Mouse (Mus musculus) midbrain, embryonic 12.5 days (tissue): ENCODE results near the gene Gdf7. TPM values are rescaled to one million over a fixed set of nuclear protein-coding genes. Genes with fewer than 3 reads are reported as not detected.

Source experiments
- ATAC-seq: fragments of 200-750 bp; cut with Nextera tagmentation; 2 replicates; pipeline ENCODE4 v1.8.0; 2017; ENCODE audit warnings: low read depth, moderate TSS enrichment, moderate library complexity; ENCODE audit not compliant: low FRiP score
- H3K27ac ChIP-seq: fragments of 300-500 bp; sonication (generic); replicated peaks from 2 replicates; pipeline ENCODE4 v1.5.1; 2016; ENCODE audit warnings: mild to moderate bottlenecking
- H3K27me3 ChIP-seq: fragments of 300-500 bp; sonication (generic); 2 replicates; pipeline ENCODE4 v1.6.1; 2016; ENCODE audit warnings: mild to moderate bottlenecking
- H3K36me3 ChIP-seq: fragments of 300-500 bp; sonication (generic); 2 replicates; pipeline ENCODE4 v1.6.1; 2016
- H3K4me1 ChIP-seq: fragments of 300-500 bp; sonication (generic); 2 replicates; pipeline ENCODE4 v1.6.1; 2016
- H3K4me2 ChIP-seq: fragments of 300-500 bp; sonication (generic); replicated peaks from 2 replicates; pipeline ENCODE4 v1.6.1; 2016; ENCODE audit warnings: mild to moderate bottlenecking, moderate library complexity
- H3K4me3 ChIP-seq: fragments of 300-500 bp; sonication (generic); 2 replicates; pipeline ENCODE4 v1.5.1; 2016; ENCODE audit warnings: mild to moderate bottlenecking
- H3K9ac ChIP-seq: fragments of 300-500 bp; sonication (generic); replicated peaks from 2 replicates; pipeline ENCODE4 v1.6.1; 2016; ENCODE audit warnings: mild to moderate bottlenecking, moderate library complexity
- H3K9me3 ChIP-seq: fragments of 300-500 bp; sonication (generic); 2 replicates; pipeline ENCODE4 v1.6.1; 2016; ENCODE audit warnings: mild to moderate bottlenecking
- WGBS: fragments of 180-500 bp; shearing (Covaris S2); methylation state at CpG from one replicate; pipeline ENCODE4 v1.1.7; 2016; 5-methylcytosine and 5-hydroxymethylcytosine counted together
- polyA plus RNA-seq: library from polyadenylated mRNA; unstranded; fragments of >200 nt; fragmentation: Nextera tagmentation; extraction: Ambion mirVana; gene quantifications from 2 replicates; pipeline ENCODE4 v1.2.1, GENCODE M21; 2016

Gdf7 gene
- polyA plus RNA-seq, 1 experiment from 2014 or later: 0.74 TPM

DNA sequence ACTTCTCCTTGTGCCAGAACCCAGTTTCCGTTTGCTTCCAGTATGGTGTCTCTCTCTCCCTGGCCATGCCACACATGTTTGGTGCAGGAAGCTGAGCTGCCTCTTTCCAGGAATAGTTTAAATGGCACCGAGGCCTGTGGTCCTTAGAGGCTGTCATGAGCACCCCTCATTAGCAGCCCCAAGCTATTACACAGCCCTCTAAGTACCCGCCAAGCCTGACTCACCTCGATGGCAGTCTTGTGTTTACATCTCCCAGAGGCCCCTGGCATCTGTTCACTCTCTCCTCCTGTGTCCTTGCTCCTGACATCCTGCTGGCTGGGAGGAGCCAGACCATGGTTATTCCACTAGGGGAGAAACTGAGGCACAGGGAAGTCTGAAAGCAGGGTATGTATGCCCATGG is 36.7 kb upstream of the Gdf7 start:
- Histone ChIP-seq H3K4me1 (peaks cover 27% of the 10 kb centered on the region), H3K27ac (0 out of 2 replicates have a peak overlapping the region, but pooled peaks have one; percentile 22), H3K36me3 (peaks cover 12% of the 10 kb centered on the region), H3K9me3 (no peaks in the 10 kb centered on the region), H3K9ac (no peak overlapping the region), H3K27me3 (no peaks in the 10 kb centered on the region), H3K4me2 (no peak overlapping the region), H3K4me3 (no peak overlapping the region)
- ATAC-seq: no peak
- WGBS: 68% methylated on average over 4 of the region's 4 CpGs

DNA sequence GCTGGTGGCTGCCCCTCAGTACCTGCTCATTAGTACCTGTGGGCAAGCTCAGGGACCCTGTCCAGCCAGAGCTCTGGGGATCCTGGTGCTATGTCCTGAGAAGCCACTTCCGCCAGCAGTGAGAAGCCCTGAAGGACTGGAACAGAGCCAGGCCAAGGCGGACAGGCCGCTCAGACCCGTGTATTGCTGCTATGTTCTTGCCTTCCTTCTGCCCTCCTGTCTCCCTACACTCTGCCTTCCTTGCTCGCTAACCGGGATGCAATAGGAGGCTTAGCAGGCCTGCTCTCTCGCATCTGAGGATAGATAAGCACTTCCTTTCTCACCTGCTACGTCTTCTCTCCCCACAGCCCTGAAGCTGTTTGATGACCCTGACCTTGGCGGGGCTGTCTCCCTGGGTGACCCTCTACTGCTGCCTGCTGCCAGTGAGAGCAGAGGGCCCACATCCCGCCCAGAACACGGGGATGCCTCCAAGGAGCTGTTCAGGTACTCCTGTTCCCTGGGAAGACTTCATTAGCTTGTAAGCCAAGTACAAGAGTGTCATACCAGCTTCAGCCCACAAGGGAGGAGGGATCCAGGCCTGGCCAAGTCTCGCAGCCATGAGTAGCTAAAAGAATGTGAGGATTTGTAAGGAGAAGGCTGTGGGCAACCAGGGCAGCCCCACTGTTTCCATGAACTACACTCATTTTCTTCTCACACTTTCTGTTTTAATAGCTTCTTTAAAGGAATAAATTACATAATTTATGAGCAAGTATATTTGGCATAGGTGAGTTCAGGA is 35.7 kb upstream of the Gdf7 start:
- H3K9ac ChIP-seq: no peak overlapping the region
- H3K27me3 ChIP-seq: no peaks in the 10 kb centered on the region
- no peaks in the 10 kb centered on the region for H3K9me3 ChIP-seq
- peaks cover 28% of the 10 kb centered on the region for H3K4me1 ChIP-seq
- H3K4me3 ChIP-seq: no peak overlapping the region
- no peak overlapping the region for H3K4me2 ChIP-seq
- H3K36me3 ChIP-seq: peaks cover 9% of the 10 kb centered on the region
- 84% methylated on average over 12 of the region's 12 CpGs for WGBS
- no peak for ATAC-seq
- no peak overlapping the region for H3K27ac ChIP-seq

DNA sequence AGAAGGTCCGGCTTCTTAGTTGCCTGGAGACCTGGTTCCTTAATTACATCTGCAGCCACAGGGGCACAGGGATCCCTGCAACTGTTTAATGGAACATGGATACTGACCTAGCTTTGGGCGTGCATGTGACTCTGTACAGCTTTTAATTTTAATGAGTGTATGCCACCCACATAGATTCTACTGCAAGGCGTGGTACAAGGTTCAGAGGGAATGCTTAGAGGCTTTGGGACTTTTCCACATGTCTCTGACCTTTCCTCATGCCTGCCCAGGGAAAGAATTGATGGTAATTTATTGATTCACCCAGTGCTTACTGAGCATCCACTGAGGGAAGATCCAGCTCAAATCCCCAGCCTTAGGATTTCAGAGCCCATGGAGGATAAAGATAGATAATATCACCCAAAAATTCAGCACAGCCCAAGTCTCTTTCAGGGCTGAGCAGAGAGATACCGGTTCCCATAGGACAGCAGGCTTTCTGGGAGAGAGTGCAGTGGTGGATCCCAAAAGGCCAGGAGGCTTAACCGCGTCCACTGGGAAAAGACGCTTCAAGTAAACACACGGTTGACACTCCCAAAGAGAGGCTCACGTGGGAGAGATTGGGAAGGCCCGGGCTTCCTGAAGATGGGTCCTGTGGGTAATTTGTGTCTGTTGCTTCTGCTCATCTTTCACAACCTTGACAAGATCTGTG is 35.0 kb upstream of the Gdf7 start:
- WGBS: 83% methylated on average over 10 of the region's 10 CpGs
- Histone ChIP-seq H3K27me3 (no peaks in the 10 kb centered on the region), H3K9ac (no peak overlapping the region), H3K4me2 (no peak overlapping the region), H3K36me3 (peaks cover 1% of the 10 kb centered on the region; the same call in 1 of the 2 replicates), H3K4me3 (no peak overlapping the region), H3K4me1 (peaks cover 35% of the 10 kb centered on the region), H3K9me3 (no peaks in the 10 kb centered on the region), H3K27ac (no peak overlapping the region)
- no peak for ATAC-seq

DNA sequence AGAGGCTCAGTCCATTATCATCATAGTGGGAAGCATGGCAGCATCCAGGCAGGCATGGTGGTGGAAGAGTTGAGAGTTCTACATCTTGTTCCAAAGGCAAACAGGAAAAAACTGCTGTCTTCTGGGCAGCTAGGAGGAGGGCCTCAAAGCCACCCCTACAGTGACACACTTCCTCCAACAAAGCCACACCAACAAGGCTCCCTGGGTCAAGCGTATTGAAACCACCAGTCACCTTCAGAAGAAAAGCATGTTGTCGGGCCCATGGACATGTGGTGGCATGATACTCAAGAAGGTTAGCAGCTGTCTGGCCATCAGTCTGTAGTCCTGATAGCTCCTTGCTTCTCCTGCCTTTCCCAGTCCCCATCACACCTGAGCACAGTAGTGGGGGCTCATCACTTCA is 33.7 kb upstream of the Gdf7 start:
- H3K9me3 ChIP-seq: no peaks in the 10 kb centered on the region
- H3K9ac ChIP-seq: no peak overlapping the region
- H3K4me3 ChIP-seq: no peak overlapping the region
- H3K27me3 ChIP-seq: no peaks in the 10 kb centered on the region
- peaks cover 39% of the 10 kb centered on the region for H3K4me1 ChIP-seq
- 97% methylated on average over 2 of the region's 2 CpGs for WGBS
- no peaks in the 10 kb centered on the region for H3K36me3 ChIP-seq
- no peak overlapping the region for H3K27ac ChIP-seq
- ATAC-seq: no peak
- no peak overlapping the region for H3K4me2 ChIP-seq

DNA sequence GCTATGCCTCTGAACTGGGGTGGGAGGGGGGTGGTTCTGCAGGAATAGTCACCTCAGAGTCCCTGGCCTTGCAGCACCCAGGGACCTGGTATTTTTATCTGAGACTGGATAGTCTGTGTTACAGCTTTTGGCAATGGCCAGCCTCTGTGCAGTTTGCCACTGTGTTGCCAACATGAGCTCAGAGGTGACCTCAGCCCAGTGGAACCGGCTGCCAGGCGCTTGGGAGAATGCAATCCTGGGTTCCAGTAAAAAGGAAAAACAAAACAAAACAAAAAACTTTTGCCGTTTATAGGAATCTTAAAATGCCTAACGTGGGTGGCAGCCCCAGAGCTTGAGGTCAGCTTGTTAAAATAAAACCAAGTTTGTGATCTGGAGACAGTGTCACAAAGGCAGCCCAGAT is 32.5 kb upstream of the Gdf7 start:
- peaks cover 27% of the 10 kb centered on the region for H3K4me1 ChIP-seq
- 85% methylated on average over 4 of the region's 4 CpGs for WGBS
- no peak for ATAC-seq
- 0 out of 2 replicates have a peak, but pooled peaks cover 3% of the 10 kb centered on the region for H3K36me3 ChIP-seq
- no peak overlapping the region for H3K4me3 ChIP-seq
- H3K27ac ChIP-seq: no peak overlapping the region
- H3K9ac ChIP-seq: no peak overlapping the region
- no peak overlapping the region for H3K4me2 ChIP-seq
- no peaks in the 10 kb centered on the region for H3K27me3 ChIP-seq
- H3K9me3 ChIP-seq: no peaks in the 10 kb centered on the region

DNA sequence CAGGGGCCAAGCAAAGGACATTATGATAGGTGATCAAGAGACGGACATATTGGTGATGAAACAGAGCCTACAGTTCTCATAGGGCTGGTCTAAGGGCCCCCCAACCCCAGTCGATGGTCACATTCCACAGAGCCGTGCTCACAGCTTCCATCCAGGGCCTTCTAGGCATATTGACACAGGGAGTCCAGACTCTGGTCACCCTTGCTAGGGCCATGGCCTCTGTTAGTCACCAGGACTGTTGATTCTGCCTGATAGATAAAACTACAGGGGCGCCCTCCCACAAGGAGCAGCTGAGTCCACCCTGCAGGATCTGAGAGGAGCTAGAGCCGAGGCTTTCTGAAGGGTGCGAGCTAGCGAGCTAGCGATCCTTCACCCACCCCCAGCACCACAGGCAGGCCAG is 31.9 kb upstream of the Gdf7 start:
- Histone ChIP-seq H3K36me3 (0 out of 2 replicates have a peak, but pooled peaks cover 8% of the 10 kb centered on the region), H3K27ac (no peak overlapping the region), H3K4me2 (no peak overlapping the region), H3K27me3 (no peaks in the 10 kb centered on the region), H3K9ac (no peak overlapping the region), H3K4me3 (no peak overlapping the region), H3K9me3 (no peaks in the 10 kb centered on the region), H3K4me1 (peaks cover 21% of the 10 kb centered on the region)
- ATAC-seq: no peak
- WGBS: 91% methylated on average over 8 of the region's 8 CpGs

DNA sequence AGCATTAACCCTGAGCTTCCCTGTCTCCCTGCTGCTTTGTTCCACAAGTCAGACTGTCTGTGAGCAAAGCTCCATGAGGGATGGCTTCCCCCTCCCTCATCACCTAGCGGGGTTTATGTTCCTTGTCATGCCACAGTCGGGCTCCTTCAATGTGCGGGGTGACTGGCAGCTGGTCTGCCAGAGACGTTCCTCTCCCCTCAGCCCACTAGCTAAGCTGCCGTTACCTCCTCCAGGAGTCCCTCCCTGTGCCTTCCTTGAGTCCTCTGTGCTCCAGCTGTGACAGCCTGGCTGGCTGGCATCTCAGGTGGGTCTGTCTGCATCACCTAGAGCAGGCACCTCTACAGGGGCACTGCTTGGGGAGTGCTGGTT is 30.4 kb upstream of the Gdf7 start:
- Histone ChIP-seq H3K4me1 (peaks cover 18% of the 10 kb centered on the region), H3K4me3 (no peak overlapping the region), H3K9ac (peak overlapping the region; percentile 25; the same call in 1 of the 2 replicates), H3K27me3 (no peaks in the 10 kb centered on the region), H3K27ac (no peak overlapping the region), H3K36me3 (0 out of 2 replicates have a peak, but pooled peaks cover 8% of the 10 kb centered on the region), H3K9me3 (no peaks in the 10 kb centered on the region), H3K4me2 (no peak overlapping the region)
- 60% methylated on average over 5 of the region's 5 CpGs for WGBS
- ATAC-seq: no peak

DNA sequence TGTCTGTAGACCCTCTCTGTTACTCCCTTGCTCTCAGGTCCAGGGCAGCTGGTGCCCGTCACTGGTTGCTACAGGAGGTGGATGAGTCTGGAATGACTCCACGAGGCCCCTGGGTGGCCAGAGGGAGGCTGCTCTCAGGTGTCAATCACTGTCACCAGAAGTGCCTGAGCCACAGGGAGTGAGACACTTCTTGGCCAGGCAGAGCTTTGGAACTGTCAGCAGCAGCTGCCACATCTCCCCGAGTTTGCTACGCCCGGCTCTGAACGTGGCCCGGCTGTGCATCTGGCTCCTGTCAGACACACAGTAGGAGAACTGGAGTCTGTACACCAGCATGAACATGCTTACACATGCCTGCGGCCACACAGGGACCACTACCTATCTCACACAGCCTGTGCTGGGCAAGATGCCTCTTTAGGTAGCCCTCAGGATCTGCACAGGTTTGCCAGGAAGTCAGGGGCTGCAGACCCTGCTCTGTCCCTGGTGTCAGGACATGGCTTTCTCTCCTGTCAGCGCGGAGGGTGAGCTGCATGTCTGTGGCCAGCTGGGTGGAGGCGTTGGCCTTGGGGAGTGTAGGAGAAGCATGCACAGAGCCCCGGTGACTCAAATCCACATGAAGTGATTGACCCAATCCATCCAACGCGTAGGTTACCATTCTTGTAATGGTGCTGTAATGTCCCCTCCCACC is 29.9 kb upstream of the Gdf7 start:
- no peak overlapping the region for H3K4me2 ChIP-seq
- no peak overlapping the region for H3K4me3 ChIP-seq
- no peak overlapping the region for H3K27ac ChIP-seq
- no peak overlapping the region for H3K9ac ChIP-seq
- ATAC-seq: no peak
- 62% methylated on average over 14 of the region's 14 CpGs for WGBS
- H3K4me1 ChIP-seq: peaks cover 20% of the 10 kb centered on the region
- H3K9me3 ChIP-seq: no peaks in the 10 kb centered on the region
- H3K27me3 ChIP-seq: no peaks in the 10 kb centered on the region
- 0 out of 2 replicates have a peak, but pooled peaks cover 8% of the 10 kb centered on the region for H3K36me3 ChIP-seq

DNA sequence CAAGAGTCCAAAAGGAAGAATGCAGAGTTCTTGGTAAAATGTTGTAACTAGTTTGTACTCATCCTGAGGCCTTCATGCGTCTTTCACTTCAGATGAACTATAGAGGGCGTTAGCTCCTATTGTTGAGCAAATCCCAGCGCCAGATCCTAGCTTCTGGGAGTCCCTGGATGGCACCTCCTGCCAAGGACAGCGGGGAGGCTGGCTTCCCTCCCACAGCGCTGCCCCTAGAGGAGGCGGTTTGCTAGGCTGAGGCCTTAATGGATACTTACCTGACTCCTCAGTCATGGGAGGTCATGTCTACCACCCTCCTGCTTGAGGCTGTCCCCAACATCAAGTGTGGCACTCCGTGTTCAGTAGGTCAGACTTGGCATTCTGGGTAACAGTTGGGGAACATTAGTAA is 27.5 kb upstream of the Gdf7 start:
- Histone ChIP-seq H3K27ac (no peak overlapping the region), H3K4me3 (no peak overlapping the region), H3K27me3 (no peaks in the 10 kb centered on the region), H3K9ac (no peak overlapping the region), H3K4me1 (peaks cover 20% of the 10 kb centered on the region), H3K9me3 (no peaks in the 10 kb centered on the region), H3K4me2 (no peak overlapping the region), H3K36me3 (peaks cover 10% of the 10 kb centered on the region; the same call in 1 of the 2 replicates)
- 91% methylated on average over 7 of the region's 7 CpGs for WGBS
- no peak for ATAC-seq

DNA sequence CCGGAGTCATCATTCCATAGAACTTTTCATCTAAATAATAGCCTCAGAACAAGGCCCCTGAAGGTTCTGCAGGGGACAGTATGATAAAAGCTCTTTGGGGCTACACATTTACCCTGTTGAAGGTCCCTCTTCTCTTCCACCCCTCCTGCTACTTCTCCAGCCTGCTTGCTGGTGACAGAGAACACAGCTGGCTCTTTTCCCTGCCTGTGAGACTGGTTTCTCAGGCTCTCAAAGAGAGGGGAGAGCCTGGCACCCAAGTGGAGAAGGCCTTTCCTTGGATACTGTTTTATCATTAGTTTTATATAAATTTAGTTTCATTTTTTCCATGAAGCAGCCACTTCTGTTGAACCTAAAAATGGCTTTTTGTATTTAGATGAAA is 25.9 kb upstream of the Gdf7 start:
- peak overlapping the region; percentile 54 for H3K27ac ChIP-seq
- peaks cover 12% of the 10 kb centered on the region; the same call in 1 of the 2 replicates for H3K36me3 ChIP-seq
- H3K9ac ChIP-seq: peak overlapping the region; percentile 28; the same call in 1 of the 2 replicates
- no peak overlapping the region for H3K4me2 ChIP-seq
- peaks cover 20% of the 10 kb centered on the region for H3K4me1 ChIP-seq
- ATAC-seq: no peak
- H3K27me3 ChIP-seq: no peaks in the 10 kb centered on the region
- H3K9me3 ChIP-seq: no peaks in the 10 kb centered on the region
- no peak overlapping the region for H3K4me3 ChIP-seq
- WGBS: 62% methylated on average over 1 of the region's 1 CpGs

DNA sequence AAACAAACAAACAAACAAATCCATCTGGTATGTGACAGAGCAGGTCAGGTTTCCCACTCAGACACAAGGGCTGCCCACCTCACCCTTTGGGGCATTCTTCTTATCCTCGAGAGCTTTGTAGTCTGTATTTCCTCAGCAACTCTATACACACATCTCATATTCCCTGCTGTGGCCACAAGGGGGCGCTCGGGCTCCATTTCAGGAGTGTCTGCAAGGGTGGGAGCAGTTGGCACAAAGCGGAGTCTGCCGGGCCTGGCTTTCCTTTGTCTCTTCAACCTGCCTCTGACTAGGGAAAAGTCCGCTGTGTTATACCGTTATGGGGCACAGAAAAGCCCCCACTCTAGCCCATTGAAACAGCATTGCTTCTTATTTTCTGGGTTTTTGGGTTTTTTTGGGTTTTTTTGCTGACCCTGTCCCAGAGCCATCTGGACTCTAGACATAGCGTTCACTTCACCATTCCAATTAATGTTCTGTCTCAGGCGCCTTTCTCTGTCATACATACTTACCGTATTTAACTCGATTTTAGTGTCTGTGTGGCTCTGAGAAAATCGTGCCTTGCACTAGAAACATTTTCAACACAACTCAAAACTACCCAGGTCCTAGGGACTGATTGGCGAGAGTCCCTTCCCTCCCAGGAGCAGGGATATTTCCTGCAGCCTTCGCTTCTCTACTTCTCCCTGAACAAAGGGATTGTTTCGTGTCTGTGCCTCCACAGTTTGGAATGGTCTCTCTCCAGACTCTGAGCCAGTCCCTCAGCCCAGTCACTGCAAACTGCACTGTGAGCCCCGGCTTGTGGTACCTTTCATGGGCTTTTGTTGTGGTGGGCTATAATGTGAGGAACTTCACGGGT is 25.3 kb upstream of the Gdf7 start:
- peaks cover 17% of the 10 kb centered on the region; the same call in 1 of the 2 replicates for H3K36me3 ChIP-seq
- H3K4me3 ChIP-seq: no peak overlapping the region
- H3K9me3 ChIP-seq: no peaks in the 10 kb centered on the region
- peak overlapping the region; percentile 54 for H3K27ac ChIP-seq
- WGBS: 23% methylated on average over 17 of the region's 17 CpGs
- peaks cover 15% of the 10 kb centered on the region for H3K4me1 ChIP-seq
- H3K4me2 ChIP-seq: no peak overlapping the region
- H3K9ac ChIP-seq: peak overlapping the region; percentile 28
- ATAC-seq: peak; percentile 92
- H3K27me3 ChIP-seq: no peaks in the 10 kb centered on the region
